9 mouse cellular contexts compared by ENCODE assay signal in the genomic region with DNA sequence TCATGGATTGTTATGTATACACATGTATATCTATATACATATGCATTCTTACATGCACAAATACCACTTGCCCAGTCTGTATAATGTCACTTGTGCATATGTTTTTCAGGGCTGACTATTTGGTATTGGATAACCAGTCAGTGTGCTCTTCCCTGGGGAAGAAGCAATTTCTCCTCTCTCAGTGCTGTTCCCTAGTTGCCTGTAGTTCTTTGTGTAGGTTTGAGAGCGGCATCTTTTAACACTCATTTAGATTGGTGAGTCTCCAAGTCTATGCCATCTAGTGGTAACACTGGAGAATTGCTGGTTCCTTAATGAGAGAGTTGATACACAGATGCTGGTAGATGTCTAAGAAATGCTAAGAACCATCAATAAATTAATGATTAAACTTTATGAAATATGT. TPM values are rescaled to one million over a fixed set of nuclear protein-coding genes. Genes with fewer than 3 reads are reported as not detected.
DNase-seq lines count a peak whose midpoint lies in the region; ATAC-seq lines count a peak whose summit lies in the region.
"Had no signal": no experiment of that assay in that cellular context is flagged by ENCODE, and none has a peak within 500 bp of the region (broad histone marks: within the 10 kb centered on the region; RNA-seq: fewer than 3 reads in every experiment).

No protein-coding gene starts in this region.

- peak; percentile 83 for ATAC-seq in frontal cortex, adult (ENCODE audit: low TSS enrichment)
- no peak for ATAC-seq in intestine, embryonic 14.5 days (replicated peaks; ENCODE audit: low FRiP score, low TSS enrichment, low read depth)

- no peak overlapping the region for H3K4me2 ChIP-seq in intestine, embryonic 14.5 days (ENCODE audit: low read length)
- H3K4me2 ChIP-seq: limb, embryonic 12.5 days had no signal

- H3K9ac ChIP-seq in intestine, embryonic 14.5 days (ENCODE audit: low read length): no peak overlapping the region
- H3K9ac ChIP-seq: limb, embryonic 12.5 days had no signal

- H3K36me3 ChIP-seq in intestine, embryonic 14.5 days (ENCODE audit: control insufficient read depth, insufficient read depth, low read length): no peaks in the 10 kb centered on the region
- H3K36me3 ChIP-seq: limb, embryonic 12.5 days had no signal

- DNase-seq in frontal cortex, postnatal 14 days (ENCODE audit: low spot score in 2 of 2): no peak
- DNase-seq in A20 (ENCODE audit: low read depth, low spot score): peak; percentile 39
- DNase-seq in cerebellum, postnatal 10 days: peak; percentile 21 to 52
- peak; percentile 52 for DNase-seq in intestine, embryonic 14.5 days (ENCODE audit: low spot score)
- DNase-seq in urinary bladder, postnatal 4 days (ENCODE audit: low spot score in 2 of 2): no peak
- DNase-seq in right cerebral cortex, adult 18-20 months: no peak
- DNase-seq in thymus, postnatal 25 days: no peak

- H3K27me3 ChIP-seq in intestine, embryonic 14.5 days (replicated peaks; ENCODE audit: control insufficient read depth, insufficient read depth, low read length): no peaks in the 10 kb centered on the region
- H3K27me3 ChIP-seq: limb, embryonic 12.5 days had no signal

- 3% methylated on average over 1 of the region's 1 CpGs for WGBS in intestine, embryonic 14.5 days

- H3K27ac ChIP-seq in intestine, embryonic 14.5 days (ENCODE audit: low read depth): no peak overlapping the region
- H3K27ac ChIP-seq: limb, embryonic 12.5 days had no signal

- no peak overlapping the region for H3K4me3 ChIP-seq in intestine, embryonic 14.5 days (ENCODE audit: low read depth, low read length)
- H3K4me3 ChIP-seq: limb, embryonic 12.5 days had no signal

- no peaks in the 10 kb centered on the region for H3K4me1 ChIP-seq in intestine, embryonic 14.5 days (replicated peaks; ENCODE audit: control insufficient read depth, insufficient read depth, low read length)
- H3K4me1 ChIP-seq: limb, embryonic 12.5 days had no signal

- H3K9me3 ChIP-seq in intestine, embryonic 14.5 days (ENCODE audit: control insufficient read depth, low read length): no peaks in the 10 kb centered on the region
- H3K9me3 ChIP-seq: limb, embryonic 12.5 days had no signal

RNA-seq across cellular contexts. Expression of a gene that starts 34.7 kb away (rescaled TPM):
- 36.4 and 39.9 TPM in 2 replicates for polyA plus RNA-seq in intestine, embryonic 14.5 days (2014; fragmentation: Nextera tagmentation; extraction: Ambion mirVana)

RNA-seq across cellular contexts. Expression of a gene that starts 42.6 kb away (rescaled TPM):
- polyA plus RNA-seq in intestine, embryonic 14.5 days (2014; fragmentation: Nextera tagmentation; extraction: Ambion mirVana): 2.7 and 2.9 TPM in 2 replicates

Comparison
In these comparisons a context has a peak if more than half of its experiments do, and no peak if none do; other contexts are left out.
1. DNase-seq: peak in A20 (single experiment), cerebellum, postnatal 10 days (2 of 2) and intestine, embryonic 14.5 days (single experiment); none in frontal cortex, postnatal 14 days (0 of 2), urinary bladder, postnatal 4 days (0 of 2), right cerebral cortex, adult 18-20 months (single experiment) and thymus, postnatal 25 days (single experiment).